ENCODE assay signal across 8 mouse cellular contexts in genomic region chr9:42573616-42574350, GRCm38 (mm10).
DNase-seq lines count a peak whose midpoint lies in the region; ATAC-seq lines count a peak whose summit lies in the region.

No protein-coding gene starts in this region.

- H3K4me3 ChIP-seq in embryonic facial prominence, embryonic 14.5 days (ENCODE audit: low read depth, low read length), result no peak overlapping the region
- H3K4me3 ChIP-seq in neural tube, embryonic 11.5 days (ENCODE audit: low read depth, low read length), result no peak overlapping the region
- no peak overlapping the region for H3K4me3 ChIP-seq in heart, embryonic 10.5 days

- no peak overlapping the region for H3K27ac ChIP-seq in embryonic facial prominence, embryonic 14.5 days (replicated peaks; ENCODE audit: low read depth, low read length)
- H3K27ac ChIP-seq in neural tube, embryonic 11.5 days (ENCODE audit: low read depth, low read length), result no peak overlapping the region
- H3K27ac ChIP-seq in heart, embryonic 10.5 days, result no peak overlapping the region

- no peaks in the 10 kb centered on the region for H3K36me3 ChIP-seq in embryonic facial prominence, embryonic 14.5 days (ENCODE audit: control insufficient read depth, insufficient read depth, low read length)
- H3K36me3 ChIP-seq in neural tube, embryonic 11.5 days (ENCODE audit: control insufficient read depth, insufficient read depth, low read length), result no peaks in the 10 kb centered on the region
- no peaks in the 10 kb centered on the region for H3K36me3 ChIP-seq in heart, embryonic 10.5 days

- 46% methylated on average over 14 of the region's 14 CpGs for WGBS in embryonic facial prominence, embryonic 14.5 days
- 46% methylated on average over 14 of the region's 14 CpGs for WGBS in neural tube, embryonic 11.5 days
- WGBS in heart, embryonic 10.5 days, result 57% methylated on average over 14 of the region's 14 CpGs

- H3K4me1 ChIP-seq in embryonic facial prominence, embryonic 14.5 days (ENCODE audit: control insufficient read depth, insufficient read depth, low read length), result peaks cover 6% of the 10 kb centered on the region; the same call in 1 of the 2 replicates
- H3K4me1 ChIP-seq in neural tube, embryonic 11.5 days (ENCODE audit: control insufficient read depth, insufficient read depth, low read length), result no peaks in the 10 kb centered on the region
- peaks cover 6% of the 10 kb centered on the region; the same call in 1 of the 2 replicates for H3K4me1 ChIP-seq in heart, embryonic 10.5 days

- DNase-seq in frontal cortex, postnatal 25 days (ENCODE audit: low spot score in 2 of 2), result no peak
- no peak for DNase-seq in embryonic facial prominence, embryonic 14.5 days (ENCODE audit: low spot score)
- DNase-seq in kidney, postnatal 14 days, result peak; percentile 5
- no peak for DNase-seq in neural tube, embryonic 11.5 days (ENCODE audit: low spot score)
- no peak for DNase-seq in urinary bladder, postnatal 25 days (ENCODE audit: low spot score)
- no peak for DNase-seq in adrenal gland, adult (ENCODE audit: inconsistent age in 2 of 2, low spot score in 1 of 2)
- no peak for DNase-seq in heart, embryonic 10.5 days (ENCODE audit: low spot score)

- peak overlapping the region; percentile 30; the same call in 1 of the 2 replicates for H3K4me2 ChIP-seq in embryonic facial prominence, embryonic 14.5 days (ENCODE audit: low read depth, low read length)
- peak overlapping the region; percentile 21; the same call in 1 of the 2 replicates for H3K4me2 ChIP-seq in neural tube, embryonic 11.5 days (ENCODE audit: low read depth)

- H3K27me3 ChIP-seq in embryonic facial prominence, embryonic 14.5 days (replicated peaks; ENCODE audit: control insufficient read depth, insufficient read depth, low read length), result no peaks in the 10 kb centered on the region
- no peaks in the 10 kb centered on the region for H3K27me3 ChIP-seq in neural tube, embryonic 11.5 days (ENCODE audit: control insufficient read depth, insufficient read depth, low read length)
- peaks cover 19% of the 10 kb centered on the region for H3K27me3 ChIP-seq in heart, embryonic 10.5 days (ENCODE audit: insufficient read depth, poor library complexity, severe bottlenecking)

- H3K9ac ChIP-seq in embryonic facial prominence, embryonic 14.5 days (ENCODE audit: low read depth, low read length), result no peak overlapping the region
- H3K9ac ChIP-seq in neural tube, embryonic 11.5 days (ENCODE audit: low read length), result no peak overlapping the region

- no peaks in the 10 kb centered on the region for H3K9me3 ChIP-seq in embryonic facial prominence, embryonic 14.5 days (ENCODE audit: control insufficient read depth, low read length)
- no peaks in the 10 kb centered on the region for H3K9me3 ChIP-seq in neural tube, embryonic 11.5 days (ENCODE audit: control insufficient read depth, low read length)
- H3K9me3 ChIP-seq in heart, embryonic 10.5 days, result no peaks in the 10 kb centered on the region

- peak; percentile 66 for ATAC-seq in frontal cortex, adult (ENCODE audit: low TSS enrichment)
- ATAC-seq in embryonic facial prominence, embryonic 14.5 days (ENCODE audit: low read depth), result no peak
- peak; percentile 31; the same call in 1 of the 2 replicates for ATAC-seq in neural tube, embryonic 11.5 days (ENCODE audit: insufficient read depth, low FRiP score, low TSS enrichment)
